Mouse (Mus musculus): ENCODE results near the gene Nup210.

DNA sequence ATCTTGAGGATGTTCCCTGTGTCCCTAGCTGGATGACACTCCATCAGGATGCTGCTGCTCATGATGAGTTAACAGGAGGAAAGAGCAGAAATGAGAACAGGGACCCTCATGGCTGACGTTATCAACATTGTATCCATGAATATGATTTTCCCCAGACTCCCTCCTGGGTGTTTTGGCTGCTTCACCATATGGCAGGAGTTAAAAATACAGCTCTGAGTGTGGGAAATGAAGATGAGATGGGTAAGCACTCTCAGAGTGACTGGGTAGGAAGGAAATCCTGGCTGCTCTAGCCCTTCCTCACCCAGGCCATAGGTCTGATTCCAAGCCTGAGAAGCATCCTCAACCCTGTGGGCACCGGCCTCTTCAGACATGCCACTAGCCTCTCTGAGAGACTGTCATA, 142.3 kb downstream of the Nup210 start:
- TF ChIP-seq CTCF (IDR thresholded peaks at IDR 0.05; ENCODE audit: control insufficient read depth, insufficient read depth, insufficient read length) (no peak), USF1 (IDR thresholded peaks at IDR 0.05; ENCODE audit: low read depth) (no peak), MYOD1 (IDR thresholded peaks at IDR 0.05; ENCODE audit: control insufficient read depth, insufficient read length, low read depth) (no peak), MAX (IDR thresholded peaks at IDR 0.05) (no peak), MYOG (IDR thresholded peaks at IDR 0.05; ENCODE audit: control insufficient read depth, extremely low read depth, insufficient read length) (no peak)

All from C2C12 (cell line).